In the genomic region with DNA sequence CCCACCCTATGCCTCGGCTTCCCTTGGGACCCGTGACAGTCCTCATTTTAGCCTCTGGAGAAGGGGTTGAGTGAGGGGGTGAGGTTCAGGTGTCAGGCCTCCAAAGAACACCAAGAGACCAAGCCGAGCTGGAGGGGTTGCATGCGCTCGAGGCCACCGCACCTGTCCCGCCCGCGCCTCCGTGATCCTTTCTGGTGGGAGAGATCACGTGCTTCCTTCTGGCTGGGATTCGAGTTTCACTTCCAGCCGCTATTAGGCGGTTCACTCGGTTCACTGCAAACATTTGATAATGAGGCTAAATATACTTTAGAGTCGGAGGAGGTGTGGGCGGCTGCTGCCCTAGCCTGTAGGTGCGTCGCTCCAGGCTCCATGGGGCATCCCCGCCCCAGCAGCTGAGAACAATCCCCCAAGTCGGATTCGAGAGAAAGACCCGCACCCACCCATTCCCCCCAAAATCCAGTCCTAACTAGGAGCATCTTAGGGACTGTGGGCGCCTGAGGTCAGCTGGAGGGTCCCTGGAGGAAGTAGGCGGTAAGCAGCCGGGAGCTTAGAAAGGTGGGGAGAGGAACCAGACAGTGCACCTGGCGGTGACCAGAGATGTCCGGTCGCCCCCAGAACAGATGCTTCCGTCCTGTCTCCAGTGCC, we compare ENCODE assay signal across 8 mouse cellular contexts. TPM values are rescaled to one million over a fixed set of nuclear protein-coding genes. Genes with fewer than 3 reads are reported as not detected.
DNase-seq lines count a peak whose midpoint lies in the region; ATAC-seq lines count a peak whose summit lies in the region.

No protein-coding gene starts in this region.

- no peaks in the 10 kb centered on the region for H3K9me3 ChIP-seq in forebrain, embryonic 14.5 days (replicated peaks; ENCODE audit: control insufficient read depth, low read length)
- H3K9me3 ChIP-seq in hindbrain, embryonic 15.5 days, result no peaks in the 10 kb centered on the region
- no peaks in the 10 kb centered on the region for H3K9me3 ChIP-seq in limb, embryonic 15.5 days
- H3K9me3 ChIP-seq in midbrain, embryonic 16.5 days (replicated peaks; ENCODE audit: control insufficient read depth, low read length, poor library complexity, severe bottlenecking), result peaks cover 4% of the 10 kb centered on the region; the same call in 1 of the 2 replicates

- DNase-seq in urinary bladder, postnatal 36 days (ENCODE audit: low spot score in 2 of 2), result peak; percentile 11 to 17
- DNase-seq in urinary bladder, postnatal 25 days (ENCODE audit: low spot score), result no peak
- DNase-seq in forebrain, embryonic 14.5 days (ENCODE audit: low spot score), result peak; percentile 56

- H3K27ac ChIP-seq in forebrain, embryonic 14.5 days (ENCODE audit: low read depth, low read length), result no peak overlapping the region
- no peak overlapping the region for H3K27ac ChIP-seq in hindbrain, embryonic 15.5 days (replicated peaks)
- H3K27ac ChIP-seq in limb, embryonic 15.5 days, result no peak overlapping the region
- H3K27ac ChIP-seq in midbrain, embryonic 16.5 days (ENCODE audit: low read length), result no peak overlapping the region

- H3K9ac ChIP-seq in forebrain, embryonic 14.5 days (ENCODE audit: low read length), result peak overlapping the region; percentile 30; the same call in 1 of the 2 replicates
- peak overlapping the region; percentile 35; the same call in 1 of the 2 replicates for H3K9ac ChIP-seq in hindbrain, embryonic 15.5 days
- H3K9ac ChIP-seq in limb, embryonic 15.5 days, result no peak overlapping the region
- H3K9ac ChIP-seq in midbrain, embryonic 16.5 days (ENCODE audit: low read depth, low read length), result peak overlapping the region; percentile 56

- 2% methylated on average over 30 of the region's 30 CpGs for WGBS in forebrain, embryonic 14.5 days
- WGBS in hindbrain, embryonic 15.5 days, result 1% methylated on average over 30 of the region's 30 CpGs
- 3% methylated on average over 30 of the region's 30 CpGs for WGBS in limb, embryonic 15.5 days
- 1% methylated on average over 30 of the region's 30 CpGs for WGBS in midbrain, embryonic 16.5 days

- peaks cover 42% of the 10 kb centered on the region for H3K27me3 ChIP-seq in forebrain, embryonic 14.5 days (replicated peaks; ENCODE audit: control insufficient read depth, insufficient read depth, low read length)
- H3K27me3 ChIP-seq in hindbrain, embryonic 15.5 days, result peaks cover 35% of the 10 kb centered on the region
- peaks cover 58% of the 10 kb centered on the region for H3K27me3 ChIP-seq in limb, embryonic 15.5 days
- H3K27me3 ChIP-seq in midbrain, embryonic 16.5 days (ENCODE audit: control insufficient read depth, insufficient read depth, low read depth, low read length), result peaks cover 15% of the 10 kb centered on the region

- H3K4me2 ChIP-seq in forebrain, embryonic 14.5 days (ENCODE audit: low read length), result peak overlapping the region; percentile 54
- H3K4me2 ChIP-seq in hindbrain, embryonic 15.5 days, result peak overlapping the region; percentile 95
- peak overlapping the region; percentile 95 for H3K4me2 ChIP-seq in limb, embryonic 15.5 days
- H3K4me2 ChIP-seq in midbrain, embryonic 16.5 days (ENCODE audit: low read length), result peak overlapping the region; percentile 90

- H3K36me3 ChIP-seq in forebrain, embryonic 14.5 days (ENCODE audit: control insufficient read depth, insufficient read depth, low read length), result no peaks in the 10 kb centered on the region
- H3K36me3 ChIP-seq in hindbrain, embryonic 15.5 days, result no peaks in the 10 kb centered on the region
- no peaks in the 10 kb centered on the region for H3K36me3 ChIP-seq in limb, embryonic 15.5 days
- H3K36me3 ChIP-seq in midbrain, embryonic 16.5 days (ENCODE audit: control insufficient read depth, insufficient read depth, low read length), result no peaks in the 10 kb centered on the region

- H3K4me1 ChIP-seq in forebrain, embryonic 14.5 days (ENCODE audit: control insufficient read depth, insufficient read depth, low read length), result peaks cover 33% of the 10 kb centered on the region
- H3K4me1 ChIP-seq in hindbrain, embryonic 15.5 days (replicated peaks), result peaks cover 48% of the 10 kb centered on the region
- peaks cover 56% of the 10 kb centered on the region for H3K4me1 ChIP-seq in limb, embryonic 15.5 days
- peaks cover 32% of the 10 kb centered on the region for H3K4me1 ChIP-seq in midbrain, embryonic 16.5 days (ENCODE audit: control insufficient read depth, insufficient read depth, low read length)

- ATAC-seq in forebrain, embryonic 14.5 days, result no peak
- no peak for ATAC-seq in hindbrain, embryonic 15.5 days (ENCODE audit: low FRiP score, low read depth)
- ATAC-seq in limb, embryonic 15.5 days (ENCODE audit: insufficient number of reproducible peaks, low FRiP score, low TSS enrichment, low read depth), result no peak
- ATAC-seq in midbrain, embryonic 16.5 days, result no peak
- ATAC-seq in frontal cortex, adult (ENCODE audit: low TSS enrichment), result no peak
- ATAC-seq in inflammation-experienced regulatory T-cells, adult 6 months, result no peak

- H3K4me3 ChIP-seq in forebrain, embryonic 14.5 days (ENCODE audit: low read depth, low read length), result peak overlapping the region; percentile 21
- peak overlapping the region; percentile 32 for H3K4me3 ChIP-seq in hindbrain, embryonic 15.5 days
- H3K4me3 ChIP-seq in limb, embryonic 15.5 days, result peak overlapping the region; percentile 77
- H3K4me3 ChIP-seq in midbrain, embryonic 16.5 days (ENCODE audit: low read depth, low read length), result peak overlapping the region; percentile 77

RNA-seq across cellular contexts. Expression of a gene that starts 0.9 kb away (rescaled TPM):
- 14.5 and 15.6 TPM in 2 replicates for polyA plus RNA-seq in forebrain, embryonic 14.5 days (2014; fragmentation: Nextera tagmentation; extraction: Ambion mirVana)
- 23.5 and 24.8 TPM in 2 replicates for polyA plus RNA-seq in hindbrain, embryonic 15.5 days (2015; fragmentation: Nextera tagmentation; extraction: Ambion mirVana)
- polyA plus RNA-seq in limb, embryonic 15.5 days (2015; fragmentation: Nextera tagmentation; extraction: Ambion mirVana), result 65.7 and 69.9 TPM in 2 replicates
- 27.0 and 32.2 TPM in 2 replicates for polyA plus RNA-seq in midbrain, embryonic 16.5 days (2015; fragmentation: Nextera tagmentation; extraction: Ambion mirVana)
- polyA plus RNA-seq in inflammation-experienced regulatory T-cells, adult 6 months (2017; shearing (Covaris generic)), result under 1 TPM in 1 of 3 experiments, not detected in 2; 0.35 TPM

Comparison
In these comparisons a context has a peak if more than half of its experiments do, and no peak if none do; other contexts are left out.
1. H3K4me3 ChIP-seq: peak in every context shown above with its lines; median percentile 77 in limb, embryonic 15.5 days; 77 in midbrain, embryonic 16.5 days; 32 in hindbrain, embryonic 15.5 days; 21 in forebrain, embryonic 14.5 days.
2. RNA of a gene that starts 0.9 kb away (polyA plus RNA-seq): 65.7 to 69.9 TPM in limb, embryonic 15.5 days, 27.0 to 32.2 TPM in midbrain, embryonic 16.5 days, 23.5 to 24.8 TPM in hindbrain, embryonic 15.5 days and 14.5 to 15.6 TPM in forebrain, embryonic 14.5 days; 0.35 TPM in inflammation-experienced regulatory T-cells, adult 6 months; every median in the first group is over 10 times any median in the second.
3. Peak in every context shown above with its lines, with median percentiles within 50 percentile points of each other: H3K4me2 ChIP-seq.